Mouse (Mus musculus) CH12.LX (cell line): ENCODE measurements around the gene Flt3l. TPM values are rescaled to one million over a fixed set of nuclear protein-coding genes. Genes with fewer than 3 reads are reported as not detected.

Source experiments
- DNase-seq: peaks from one replicate; pipeline ENCODE4 v3.0.0-alpha.2; 2013; ENCODE audit errors: extremely low read depth
- H3K27ac ChIP-seq: 2 replicates; pipeline ENCODE4 v1.5.1; 2012; ENCODE audit warnings: low read depth, mild to moderate bottlenecking, control low read depth, moderate library complexity; ENCODE audit not compliant: insufficient read depth
- H3K27me3 ChIP-seq: replicated peaks from 2 replicates; pipeline ENCODE3; 2012; ENCODE audit warnings: inconsistent platforms
- H3K36me3 ChIP-seq, 2 experiments: replicated peaks in 1 of 2; 2 replicates each; pipeline versions ENCODE3 to v1.6.1; 2012; ENCODE audit warnings: inconsistent platforms in 1 of 2, low read length in 1 of 2, mild to moderate bottlenecking in 1 of 2, mixed read lengths in 1 of 2, moderate library complexity in 1 of 2; ENCODE audit not compliant: control insufficient read depth in 1 of 2, insufficient read depth in 1 of 2
- H3K4me1 ChIP-seq, 2 experiments: 2 replicates each; pipeline ENCODE4 v1.6.1; 2012; ENCODE audit warnings: inconsistent platforms in 1 of 2, moderate library complexity in 1 of 2; ENCODE audit not compliant: insufficient read depth in 2 of 2, control insufficient read depth in 1 of 2
- H3K4me2 ChIP-seq: 2 replicates; pipeline ENCODE4 v1.6.1; 2012; ENCODE audit warnings: low read depth, mild to moderate bottlenecking, control low read depth; ENCODE audit not compliant: poor library complexity, insufficient read depth, severe bottlenecking
- H3K4me3 ChIP-seq, 3 experiments: fragments of 150-350 bp in 1 of 3; sonication (generic) in 1 of 3; replicated peaks in 1 of 3; 2 replicates each; pipeline versions ENCODE3 to v1.5.1; 2011 to 2012; ENCODE audit warnings: low read depth in 2 of 3, low read length in 2 of 3, mild to moderate bottlenecking in 2 of 3, moderate library complexity in 2 of 3, control low read depth in 1 of 3, improper control_type of control experiment in 1 of 3, inconsistent platforms in 1 of 3, mixed read lengths in 1 of 3; ENCODE audit not compliant: poor library complexity in 1 of 3
- H3K79me2 ChIP-seq: replicated peaks from 2 replicates; pipeline ENCODE4 v1.6.1; 2012; ENCODE audit warnings: mild to moderate bottlenecking, moderate library complexity; ENCODE audit not compliant: control insufficient read depth, poor library complexity, insufficient read depth, severe bottlenecking; ENCODE audit errors: extremely low read depth
- H3K9ac ChIP-seq: 2 replicates; pipeline ENCODE4 v1.6.1; 2012; ENCODE audit warnings: low read depth, mild to moderate bottlenecking, control low read depth, moderate library complexity; ENCODE audit not compliant: insufficient read depth
- H3K9me3 ChIP-seq: replicated peaks from 2 replicates; pipeline ENCODE3; 2012; ENCODE audit warnings: low read length, inconsistent platforms, mixed read lengths
- CHD1 ChIP-seq: IDR thresholded peaks from 2 replicates; pipeline ENCODE4 v1.6.1; 2012; ENCODE audit warnings: low read depth, low read length, improper control_type of control experiment, inconsistent platforms
- E2F4 ChIP-seq: IDR thresholded peaks from 2 replicates; pipeline ENCODE4 v1.6.1; 2011; ENCODE audit warnings: low read depth, low read length, improper control_type of control experiment; ENCODE audit not compliant: insufficient replicate concordance
- ELF1 ChIP-seq: IDR thresholded peaks from 2 replicates; pipeline ENCODE4 v1.6.1; 2014; ENCODE audit warnings: low read depth, mild to moderate bottlenecking, inconsistent platforms, low read length, improper control_type of control experiment
- EP300 ChIP-seq: IDR thresholded peaks from 2 replicates; pipeline ENCODE4 v1.6.1; 2011; ENCODE audit warnings: low read length, improper control_type of control experiment
- ETS1 ChIP-seq: conservative IDR thresholded peaks from 2 replicates; pipeline ENCODE4 v1.6.1; 2012; ENCODE audit warnings: low read depth, mild to moderate bottlenecking, inconsistent platforms, low read length, improper control_type of control experiment, moderate library complexity
- HCFC1 ChIP-seq: IDR thresholded peaks from 2 replicates; pipeline ENCODE4 v1.6.1; 2012; ENCODE audit warnings: low read depth, mild to moderate bottlenecking, inconsistent platforms, low read length, improper control_type of control experiment
- IRF4 ChIP-seq: IDR thresholded peaks from 2 replicates; pipeline ENCODE4 v1.6.1; 2014; ENCODE audit warnings: low read depth, mild to moderate bottlenecking, inconsistent platforms, low read length, improper control_type of control experiment
- JUND ChIP-seq: conservative IDR thresholded peaks from 2 replicates; pipeline ENCODE4 v1.6.1; 2011; ENCODE audit warnings: low read depth, low read length, improper control_type of control experiment
- KAT2A ChIP-seq: IDR thresholded peaks from 2 replicates; pipeline ENCODE4 v1.6.1; 2012; ENCODE audit warnings: low read length, improper control_type of control experiment, inconsistent platforms; ENCODE audit not compliant: insufficient replicate concordance
- MAZ ChIP-seq: IDR thresholded peaks from 2 replicates; pipeline ENCODE4 v1.6.1; 2012; ENCODE audit warnings: low read depth, mild to moderate bottlenecking, inconsistent platforms, low read length, improper control_type of control experiment, moderate library complexity
- MEF2A ChIP-seq: IDR thresholded peaks from 2 replicates; pipeline ENCODE4 v1.6.1; 2014; ENCODE audit warnings: low read depth, mild to moderate bottlenecking, inconsistent platforms, low read length, improper control_type of control experiment, borderline replicate concordance
- MXI1 ChIP-seq: IDR thresholded peaks from 2 replicates; pipeline ENCODE4 v1.6.1; 2011; ENCODE audit warnings: mild to moderate bottlenecking, low read depth, low read length, improper control_type of control experiment
- MYC ChIP-seq: IDR thresholded peaks from 2 replicates; pipeline ENCODE4 v1.6.1; 2011; ENCODE audit warnings: low read depth, mild to moderate bottlenecking, improper control_type of control experiment, low read length
- NELFE ChIP-seq: IDR thresholded peaks from 2 replicates; pipeline ENCODE4 v1.6.1; 2011; ENCODE audit warnings: low read depth, low read length, improper control_type of control experiment
- NRF1 ChIP-seq: IDR thresholded peaks from 2 replicates; pipeline ENCODE4 v1.6.1; 2014; ENCODE audit warnings: low read depth, mild to moderate bottlenecking, inconsistent platforms, low read length, improper control_type of control experiment, moderate library complexity
- PAX5 ChIP-seq: IDR thresholded peaks from 2 replicates; pipeline ENCODE4 v1.6.1; 2012; ENCODE audit warnings: low read length, inconsistent platforms, mixed read lengths
- RAD21 ChIP-seq: IDR thresholded peaks from 2 replicates; pipeline ENCODE4 v1.6.1; 2011; ENCODE audit warnings: low read depth, mild to moderate bottlenecking, low read length, improper control_type of control experiment, moderate library complexity
- RCOR1 ChIP-seq: conservative IDR thresholded peaks from 2 replicates; pipeline ENCODE4 v1.6.1; 2012; ENCODE audit warnings: low read depth, mild to moderate bottlenecking, inconsistent platforms, low read length, improper control_type of control experiment
- SIN3A ChIP-seq: IDR thresholded peaks from 2 replicates; pipeline ENCODE4 v1.6.1; 2012; ENCODE audit warnings: low read length, improper control_type of control experiment, inconsistent platforms
- TBP ChIP-seq: conservative IDR thresholded peaks from 2 replicates; pipeline ENCODE4 v1.6.1; 2011; ENCODE audit warnings: low read depth, low read length, improper control_type of control experiment
- TCF12 ChIP-seq: IDR thresholded peaks from 2 replicates; pipeline ENCODE4 v1.6.1; 2014; ENCODE audit warnings: low read depth, mild to moderate bottlenecking, inconsistent platforms, low read length, improper control_type of control experiment
- USF1 ChIP-seq: IDR thresholded peaks from 2 replicates; pipeline ENCODE4 v1.6.1; 2014; ENCODE audit warnings: low read depth, mild to moderate bottlenecking, inconsistent platforms, low read length, improper control_type of control experiment
- USF2 ChIP-seq: conservative IDR thresholded peaks from 2 replicates; pipeline ENCODE4 v1.6.1; 2011; ENCODE audit warnings: low read depth, low read length, improper control_type of control experiment
- ZC3H11A ChIP-seq: IDR thresholded peaks from 2 replicates; pipeline ENCODE4 v1.6.1; 2012; ENCODE audit warnings: low read depth, mild to moderate bottlenecking, inconsistent platforms, low read length, improper control_type of control experiment
- ZMIZ1 ChIP-seq: IDR thresholded peaks from 2 replicates; pipeline ENCODE4 v1.6.1; 2012; ENCODE audit warnings: low read depth, mild to moderate bottlenecking, inconsistent platforms, low read length, improper control_type of control experiment
- ZNF384 ChIP-seq: IDR thresholded peaks from 2 replicates; pipeline ENCODE4 v1.6.1; 2012; ENCODE audit warnings: low read depth, low read length, improper control_type of control experiment, inconsistent platforms
- dilution Hi-C: fragments of 300-500 bp; cut with MboI; formaldehyde crosslinking; loops from 2 replicates; pipeline ENCODE4 v1.14.3; 2020; ENCODE audit warnings: low sequenced_read_pairs; ENCODE audit not compliant: extremely low pct_unique_long_range_greater_than_20kb, extremely low pct_ligation_motif_present
- in situ Hi-C: fragments of 300-500 bp; cut with MboI; formaldehyde crosslinking; loops from 3 replicates; pipeline ENCODE4 v1.14.3; 2019; ENCODE audit warnings: low sequenced_read_pairs, low pct_ligation_motif_present, low pct_unique_long_range_greater_than_20kb, mixed read lengths
- polyA plus RNA-seq: library from polyadenylated mRNA; unstranded; fragments of >175 nt; gene quantifications from 2 replicates; pipeline ENCODE4 v1.2.1, GENCODE M21; 2012; ENCODE audit warnings: low read depth; ENCODE audit not compliant: insufficient read length
- total RNA-seq, 2 experiments: library from RNA; depleted of rRNA; stranded (reverse); fragments of 300-350 nt in 1 of 2; fragments of >200 nt in 1 of 2; gene quantifications; 2 replicates each; pipeline ENCODE4 v1.2.3; 2012 to 2014

Gene Flt3l
- total and polyA plus RNA-seq, 3 experiments: 4.6 to 14.9 (median 4.9) TPM

- Histone ChIP-seq H3K9me3 (no peaks in the 10 kb centered on the region), H3K4me1 (peaks cover 0 to 6% of the 10 kb centered on the region in 2 experiments; a peak in 2 of 4 replicates), H3K4me2 (no peak overlapping the region), H3K9ac (no peak overlapping the region), H3K27me3 (no peaks in the 10 kb centered on the region), H3K27ac (no peak overlapping the region), H3K79me2 (no peaks in the 10 kb centered on the region), H3K4me3 (no peak overlapping the region), H3K36me3 (no peaks in the 10 kb centered on the region)
- DNase-seq: no peak
- in situ Hi-C loops: no loop called here
- TF ChIP-seq CHD1: no peak
- no peak for TF ChIP-seq ZC3H11A
- TF ChIP-seq RCOR1: no peak
- TF ChIP-seq ETS1: no peak
- no peak for TF ChIP-seq MYC
- no peak for TF ChIP-seq USF1
- TF ChIP-seq MAZ: no peak
- TF ChIP-seq ELF1: no peak
- no peak for TF ChIP-seq ZMIZ1
- no peak for TF ChIP-seq ZNF384
- TF ChIP-seq MEF2A: no peak
- TF ChIP-seq USF2: no peak
- no peak for TF ChIP-seq TBP
- no peak for TF ChIP-seq MXI1
- TF ChIP-seq HCFC1: no peak
- TF ChIP-seq TCF12: no peak
- dilution Hi-C loops: no loop called here
Measured at GRCm38 (mm10) chr7:45102940-45103585, 33.2 kb downstream of the Flt3l start.

GRCm38 (mm10) chr7:45102441-45102840 lies 33.8 kb downstream of the Flt3l start:
- DNase-seq: no peak
- H3K79me2 ChIP-seq: no peaks in the 10 kb centered on the region
- H3K9me3 ChIP-seq: no peaks in the 10 kb centered on the region
- H3K9ac ChIP-seq: no peak overlapping the region
- H3K4me2 ChIP-seq: no peak overlapping the region
- no peak for TF ChIP-seq ELF1
- no peak for TF ChIP-seq IRF4
- no peak for TF ChIP-seq PAX5
- TF ChIP-seq MAZ: no peak
- TF ChIP-seq RCOR1: no peak
- TF ChIP-seq KAT2A: no peak
- TF ChIP-seq RAD21: no peak
- TF ChIP-seq JUND: no peak
- TF ChIP-seq USF2: no peak
- no peak for TF ChIP-seq E2F4
- no peak for TF ChIP-seq TCF12
- TF ChIP-seq NELFE: no peak
- no peak for TF ChIP-seq ETS1
- TF ChIP-seq EP300: no peak
- TF ChIP-seq ZMIZ1: no peak
- no peak for TF ChIP-seq MYC
- no peak for TF ChIP-seq SIN3A
- TF ChIP-seq NRF1: no peak
- TF ChIP-seq, all 38 proteins: peak for 0
- in situ Hi-C loops: no loop called here
- Histone ChIP-seq H3K4me3 (no peak overlapping the region), H3K27ac (no peak overlapping the region), H3K27me3 (no peaks in the 10 kb centered on the region), H3K36me3 (no peaks in the 10 kb centered on the region), H3K4me1 (peaks cover 0 to 10% of the 10 kb centered on the region in 2 experiments; a peak in 2 of 4 replicates)
- dilution Hi-C loops: no loop called here
